ENCODE assay signal across 8 mouse cellular contexts in genomic region chr16:78644710-78645109, GRCm38 (mm10).
DNase-seq lines count a peak whose midpoint lies in the region; ATAC-seq and TF ChIP-seq lines count a peak whose summit lies in the region.

No protein-coding gene starts in this region.

- H3K9ac ChIP-seq in hindbrain, embryonic 11.5 days (ENCODE audit: low read depth, low read length), result no peak overlapping the region
- H3K9ac ChIP-seq in hindbrain, embryonic 12.5 days, result no peak overlapping the region

- no peaks in the 10 kb centered on the region for H3K9me3 ChIP-seq in hindbrain, embryonic 11.5 days (ENCODE audit: control insufficient read depth, low read length)
- no peaks in the 10 kb centered on the region for H3K9me3 ChIP-seq in hindbrain, embryonic 12.5 days (replicated peaks)

- 5% methylated on average over 1 of the region's 1 CpGs for WGBS in hindbrain, embryonic 11.5 days
- WGBS in hindbrain, embryonic 12.5 days, result 0% methylated on average over 1 of the region's 1 CpGs
- 6% methylated on average over 1 of the region's 1 CpGs for WGBS in small intestine, adult 2 months

- no peaks in the 10 kb centered on the region for H3K36me3 ChIP-seq in hindbrain, embryonic 11.5 days (ENCODE audit: control insufficient read depth, insufficient read depth, low read length)
- H3K36me3 ChIP-seq in hindbrain, embryonic 12.5 days, result no peaks in the 10 kb centered on the region
- H3K36me3 ChIP-seq in small intestine, adult 2 months (ENCODE audit: control insufficient read depth, insufficient read depth, low read length), result no peaks in the 10 kb centered on the region

- no peaks in the 10 kb centered on the region for H3K27me3 ChIP-seq in hindbrain, embryonic 11.5 days (ENCODE audit: control insufficient read depth, insufficient read depth, low read length)
- H3K27me3 ChIP-seq in hindbrain, embryonic 12.5 days, result no peaks in the 10 kb centered on the region
- H3K27me3 ChIP-seq in small intestine, adult 2 months (ENCODE audit: control insufficient read depth, insufficient read depth, low read length), result no peaks in the 10 kb centered on the region

- no peak overlapping the region for H3K4me2 ChIP-seq in hindbrain, embryonic 11.5 days (replicated peaks; ENCODE audit: low read depth, low read length)
- H3K4me2 ChIP-seq in hindbrain, embryonic 12.5 days (replicated peaks), result no peak overlapping the region

- TF ChIP-seq POLR2A in small intestine, adult 2 months (IDR thresholded peaks at IDR 0.05; ENCODE audit: low read depth, low read length), result no peak

- DNase-seq in hindbrain, embryonic 11.5 days (ENCODE audit: low spot score), result peak; percentile 46
- peak; percentile 16 to 19 for DNase-seq in right cerebral cortex, adult 2 months (ENCODE audit: low spot score in 2 of 2)
- no peak for DNase-seq in right cerebral cortex, postnatal 36 days (ENCODE audit: low spot score in 2 of 2)
- no peak for DNase-seq in cerebellum, adult 11-12 months

- no peak overlapping the region for H3K27ac ChIP-seq in hindbrain, embryonic 11.5 days (ENCODE audit: low read depth, low read length)
- no peak overlapping the region for H3K27ac ChIP-seq in hindbrain, embryonic 12.5 days
- H3K27ac ChIP-seq in small intestine, adult 2 months (ENCODE audit: insufficient read depth, low read depth, low read length), result no peak overlapping the region

- no peaks in the 10 kb centered on the region for H3K4me1 ChIP-seq in hindbrain, embryonic 11.5 days (replicated peaks; ENCODE audit: control insufficient read depth, insufficient read depth, low read length)
- no peaks in the 10 kb centered on the region for H3K4me1 ChIP-seq in hindbrain, embryonic 12.5 days
- H3K4me1 ChIP-seq in small intestine, adult 2 months (ENCODE audit: control insufficient read depth, insufficient read depth, insufficient read length, low read length), result no peaks in the 10 kb centered on the region

- no peak overlapping the region for H3K4me3 ChIP-seq in hindbrain, embryonic 11.5 days (ENCODE audit: low read depth, low read length)
- H3K4me3 ChIP-seq in hindbrain, embryonic 12.5 days, result no peak overlapping the region
- H3K4me3 ChIP-seq in small intestine, adult 2 months (ENCODE audit: low read depth, low read length), result no peak overlapping the region

- ATAC-seq in hindbrain, embryonic 11.5 days (ENCODE audit: low FRiP score), result no peak
- ATAC-seq in hindbrain, embryonic 12.5 days (ENCODE audit: low FRiP score), result no peak
- 0 out of 2 replicates have a peak, but pooled peaks have one; percentile 54 for ATAC-seq in common myeloid progenitor, adult 5-6 weeks (replicated peaks; ENCODE audit: low read depth, poor library complexity, severe bottlenecking)
- ATAC-seq in activated CD4-positive, CD25-positive, alpha-beta regulatory T cell, adult 4 months, result no peak

- TF ChIP-seq CTCF in small intestine, adult 2 months (IDR thresholded peaks at IDR 0.05; ENCODE audit: extremely low read depth, insufficient read length, insufficient replicate concordance, low read depth, low read length), result peak; percentile 18; the same call in 1 of the 2 replicates

Comparison
In these comparisons a context has a peak if more than half of its experiments do, and no peak if none do; other contexts are left out.
1. DNase-seq: peak in hindbrain, embryonic 11.5 days (single experiment) and right cerebral cortex, adult 2 months (2 of 2); none in right cerebral cortex, postnatal 36 days (0 of 2) and cerebellum, adult 11-12 months (single experiment).